Mouse (Mus musculus) kidney, adult 10 weeks (tissue): ENCODE results near the gene Ostm1. TPM values are rescaled to one million over a fixed set of nuclear protein-coding genes. Genes with fewer than 3 reads are reported as not detected.

Source experiments
- polyA plus RNA-seq: library from polyadenylated mRNA; stranded (reverse); fragments of 350-450 nt; fragmentation: Illumina TruSeq; extraction: RNeasy Lipid Tissue Mini Kit (QIAGEN cat#74804); gene quantifications from one replicate; pipeline ENCODE4 v1.2.3, GENCODE M21; 2014; ENCODE audit warnings: low read depth, low replicate concordance

Gene Ostm1
- polyA plus RNA-seq, result 48.8 TPM

DNA sequence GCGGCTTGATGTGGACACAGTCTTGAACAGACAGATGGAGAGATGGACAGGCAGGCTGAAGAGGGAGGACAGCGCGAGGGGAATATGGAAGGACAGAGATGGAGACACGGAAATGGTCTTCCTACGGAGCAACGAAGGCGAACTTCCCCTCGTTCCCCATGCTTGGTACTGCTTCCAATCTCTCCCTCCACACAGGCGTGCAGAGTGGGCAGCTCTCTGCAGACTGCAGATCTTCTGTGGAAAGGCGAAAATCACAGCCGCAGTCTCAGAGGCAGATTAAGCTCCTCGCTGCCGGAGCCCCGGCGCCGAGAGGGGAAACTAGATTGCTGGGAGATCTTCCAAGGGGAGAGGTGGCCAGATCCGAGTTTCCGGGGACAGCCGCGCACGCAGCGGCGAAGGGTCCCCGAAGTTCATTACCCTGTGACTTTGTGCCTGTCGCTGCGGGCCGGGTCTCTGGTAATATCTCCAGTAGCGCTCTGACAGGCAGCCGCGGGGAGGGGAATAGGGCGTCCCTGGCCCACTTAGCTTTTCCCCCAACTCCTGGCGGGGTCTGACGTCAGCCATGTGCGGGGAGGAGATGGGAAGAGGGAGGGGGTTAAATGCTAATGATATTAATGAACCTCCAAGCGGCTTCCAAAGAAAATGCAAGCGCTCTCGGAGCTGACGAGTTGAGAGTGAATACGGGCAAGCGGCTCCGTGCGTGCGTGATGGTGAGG lies at the start of gene Ostm1, which contains the start of gene Nr2e1:
Gene Ostm1 (plus strand): TSS at position 666 of the 716 bp plus-strand sequence.
Gene Nr2e1 (minus strand): TSS at position 476 of the 716 bp plus-strand sequence.

Other genes starting within 250 kb of the Ostm1 start
- 26.6 TPM for gene Afg1l, start 105.3 kb upstream of the Ostm1 start, polyA plus RNA-seq
- 181 TPM for gene Snx3, start 81.8 kb upstream of the Ostm1 start, polyA plus RNA-seq
- not detected for gene Nr2e1, start 190 bp upstream of the Ostm1 start, polyA plus RNA-seq
- 124 TPM for gene Sec63, start 177.7 kb downstream of the Ostm1 start, polyA plus RNA-seq